Mouse (Mus musculus) erythroblast, embryonic 14.5 days (primary cell): ENCODE results near the gene Rab1a.

Experiments
- GATA1 ChIP-seq: IDR thresholded peaks from 2 replicates; pipeline ENCODE4 v1.6.1; 2012; ENCODE audit warnings: low read length, inconsistent platforms, mixed read lengths
- TAL1 ChIP-seq: IDR thresholded peaks from 3 replicates; pipeline ENCODE4 v1.6.1; 2012; ENCODE audit warnings: low read length, inconsistent platforms, mixed read lengths

DNA sequence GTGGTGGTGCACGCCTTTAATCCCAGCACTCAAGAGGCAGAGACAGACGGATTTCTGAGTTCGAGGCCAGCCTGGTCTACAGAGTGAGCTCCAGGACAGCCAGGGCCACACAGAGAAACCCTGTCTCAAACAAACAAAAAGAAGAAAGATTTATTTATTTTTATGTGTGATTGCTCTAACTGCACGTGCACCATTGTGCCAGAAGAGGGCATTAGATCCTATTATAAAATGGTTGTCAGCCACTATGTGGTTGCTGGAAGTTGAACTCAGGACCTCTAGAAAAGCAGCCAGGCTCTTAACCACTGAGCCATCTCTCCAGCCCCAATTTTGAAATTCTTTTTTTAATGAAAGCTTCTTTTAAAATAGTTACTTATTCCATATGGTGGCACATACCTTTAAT is 15.2 kb downstream of the Rab1a start:
- TF ChIP-seq TAL1: no peak
- TF ChIP-seq GATA1: no peak
